In genomic region chr10:67025573-67026236, GRCm38 (mm10) we compare ENCODE assay signal across 8 mouse cellular contexts.
DNase-seq lines count a peak whose midpoint lies in the region; ATAC-seq and TF ChIP-seq lines count a peak whose summit lies in the region.

No protein-coding gene starts in this region.

- peak; percentile 47 to 59 for DNase-seq in spleen, postnatal 36 days (ENCODE audit: low spot score in 2 of 2)
- no peak for DNase-seq in spleen, adult 12 weeks (ENCODE audit: low spot score)
- DNase-seq in embryonic facial prominence, embryonic 14.5 days (ENCODE audit: low spot score) = peak; percentile 89
- peak; percentile 78 for DNase-seq in kidney, postnatal 0 days (ENCODE audit: low spot score)
- DNase-seq in liver, embryonic 14.5 days (ENCODE audit: low read depth in 3 of 3, low spot score in 3 of 3) = peak; percentile 39 to 59 (median 54)
- DNase-seq in natural killer cell, adult 2 months (ENCODE audit: low spot score in 2 of 2) = no peak

- 0 out of 2 replicates have a peak, but pooled peaks cover 5% of the 10 kb centered on the region for H3K4me1 ChIP-seq in embryonic facial prominence, embryonic 14.5 days (ENCODE audit: control insufficient read depth, insufficient read depth, low read length)
- peaks cover 21% of the 10 kb centered on the region for H3K4me1 ChIP-seq in heart, embryonic 13.5 days
- H3K4me1 ChIP-seq in kidney, postnatal 0 days (replicated peaks; ENCODE audit: insufficient read depth, low read length) = no peaks in the 10 kb centered on the region
- H3K4me1 ChIP-seq in liver, embryonic 14.5 days (replicated peaks; ENCODE audit: control insufficient read depth in 2 of 2, insufficient read depth in 2 of 2, low read length in 1 of 2) = peaks cover 2 to 15% of the 10 kb centered on the region in 2 experiments
- H3K4me1 ChIP-seq in neural tube, embryonic 13.5 days (replicated peaks) = peaks cover 28% of the 10 kb centered on the region

- H3K9me3 ChIP-seq in embryonic facial prominence, embryonic 14.5 days (ENCODE audit: control insufficient read depth, low read length) = no peaks in the 10 kb centered on the region
- no peaks in the 10 kb centered on the region for H3K9me3 ChIP-seq in heart, embryonic 13.5 days
- H3K9me3 ChIP-seq in kidney, postnatal 0 days (replicated peaks; ENCODE audit: low read length) = no peaks in the 10 kb centered on the region
- H3K9me3 ChIP-seq in liver, embryonic 14.5 days (ENCODE audit: control insufficient read depth, low read length) = no peaks in the 10 kb centered on the region
- H3K9me3 ChIP-seq in neural tube, embryonic 13.5 days = no peaks in the 10 kb centered on the region

- H3K27me3 ChIP-seq in embryonic facial prominence, embryonic 14.5 days (replicated peaks; ENCODE audit: control insufficient read depth, insufficient read depth, low read length) = no peaks in the 10 kb centered on the region
- H3K27me3 ChIP-seq in heart, embryonic 13.5 days (replicated peaks) = no peaks in the 10 kb centered on the region
- no peaks in the 10 kb centered on the region for H3K27me3 ChIP-seq in kidney, postnatal 0 days (ENCODE audit: insufficient read depth, low read length)
- H3K27me3 ChIP-seq in liver, embryonic 14.5 days (ENCODE audit: control insufficient read depth, insufficient read depth, low read length) = no peaks in the 10 kb centered on the region
- no peaks in the 10 kb centered on the region for H3K27me3 ChIP-seq in neural tube, embryonic 13.5 days

- ATAC-seq in embryonic facial prominence, embryonic 14.5 days (ENCODE audit: low read depth) = peak; percentile 82
- no peak; the same call in 1 of the 2 replicates for ATAC-seq in heart, embryonic 13.5 days (ENCODE audit: extremely low read depth, insufficient number of reproducible peaks, low FRiP score, low TSS enrichment)
- ATAC-seq in kidney, postnatal 0 days (replicated peaks; ENCODE audit: low FRiP score, low read depth) = peak; percentile 69
- peak; percentile 80 for ATAC-seq in liver, embryonic 14.5 days (ENCODE audit: insufficient read depth)
- peak; percentile 72 for ATAC-seq in neural tube, embryonic 13.5 days (ENCODE audit: low read depth)

- peak overlapping the region; percentile 80 for H3K27ac ChIP-seq in embryonic facial prominence, embryonic 14.5 days (replicated peaks; ENCODE audit: low read depth, low read length)
- H3K27ac ChIP-seq in heart, embryonic 13.5 days (replicated peaks) = peak overlapping the region; percentile 66
- H3K27ac ChIP-seq in kidney, postnatal 0 days = peak overlapping the region; percentile 48
- peak overlapping the region; percentile 9; the same call in 1 of the 2 replicates for H3K27ac ChIP-seq in liver, embryonic 14.5 days
- H3K27ac ChIP-seq in neural tube, embryonic 13.5 days (replicated peaks) = peak overlapping the region; percentile 71

- 45% methylated on average over 10 of the region's 10 CpGs for WGBS in embryonic facial prominence, embryonic 14.5 days
- 54% methylated on average over 10 of the region's 10 CpGs for WGBS in heart, embryonic 13.5 days
- 35% methylated on average over 10 of the region's 10 CpGs for WGBS in kidney, postnatal 0 days
- WGBS in liver, embryonic 14.5 days (ENCODE audit: insufficient replicate concordance) = 24% methylated on average over 10 of the region's 10 CpGs
- WGBS in neural tube, embryonic 13.5 days = 25% methylated on average over 10 of the region's 10 CpGs

- H3K36me3 ChIP-seq in embryonic facial prominence, embryonic 14.5 days (ENCODE audit: control insufficient read depth, insufficient read depth, low read length) = peaks cover 18% of the 10 kb centered on the region
- peaks cover 39% of the 10 kb centered on the region for H3K36me3 ChIP-seq in heart, embryonic 13.5 days
- 0 out of 2 replicates have a peak, but pooled peaks cover 11% of the 10 kb centered on the region for H3K36me3 ChIP-seq in kidney, postnatal 0 days (ENCODE audit: insufficient read depth, low read length)
- H3K36me3 ChIP-seq in liver, embryonic 14.5 days (replicated peaks; ENCODE audit: control insufficient read depth, insufficient read depth, low read depth) = no peaks in the 10 kb centered on the region
- H3K36me3 ChIP-seq in neural tube, embryonic 13.5 days = peaks cover 28% of the 10 kb centered on the region

- no peak for TF ChIP-seq CTCF in kidney, postnatal 0 days (IDR thresholded peaks at IDR 0.05; ENCODE audit: low read depth)
- 0 out of 2 replicates have a peak, but pooled peaks have one; percentile 6 for TF ChIP-seq CTCF in liver, embryonic 14.5 days (IDR thresholded peaks at IDR 0.05; ENCODE audit: low read depth)

- no peak overlapping the region for H3K4me3 ChIP-seq in embryonic facial prominence, embryonic 14.5 days (ENCODE audit: low read depth, low read length)
- H3K4me3 ChIP-seq in heart, embryonic 13.5 days = no peak overlapping the region
- no peak overlapping the region for H3K4me3 ChIP-seq in kidney, postnatal 0 days (replicated peaks; ENCODE audit: low read depth, low read length)
- H3K4me3 ChIP-seq in liver, embryonic 14.5 days (ENCODE audit: insufficient read depth in 1 of 2, low read depth in 2 of 2, low read length in 2 of 2) = no peak overlapping the region
- no peak overlapping the region for H3K4me3 ChIP-seq in neural tube, embryonic 13.5 days

- no peak overlapping the region for H3K9ac ChIP-seq in embryonic facial prominence, embryonic 14.5 days (ENCODE audit: low read depth, low read length)
- H3K9ac ChIP-seq in heart, embryonic 13.5 days = 0 out of 2 replicates have a peak overlapping the region, but pooled peaks have one; percentile 24
- H3K9ac ChIP-seq in kidney, postnatal 0 days (ENCODE audit: low read depth, low read length) = no peak overlapping the region
- no peak overlapping the region for H3K9ac ChIP-seq in liver, embryonic 14.5 days (replicated peaks)
- no peak overlapping the region for H3K9ac ChIP-seq in neural tube, embryonic 13.5 days

- TF ChIP-seq EP300 in liver, embryonic 14.5 days (IDR thresholded peaks at IDR 0.05; ENCODE audit: low read depth) = peak; percentile 36; the same call in 1 of the 2 replicates

- no peak overlapping the region for H3K4me2 ChIP-seq in embryonic facial prominence, embryonic 14.5 days (ENCODE audit: low read depth, low read length)
- H3K4me2 ChIP-seq in heart, embryonic 13.5 days = no peak overlapping the region
- no peak overlapping the region for H3K4me2 ChIP-seq in kidney, postnatal 0 days (ENCODE audit: low read length)
- peak overlapping the region; percentile 1; the same call in 1 of the 2 replicates for H3K4me2 ChIP-seq in liver, embryonic 14.5 days (ENCODE audit: low read depth)
- H3K4me2 ChIP-seq in neural tube, embryonic 13.5 days = no peak overlapping the region

Comparison
In these comparisons a context has a peak if more than half of its experiments do, and no peak if none do; other contexts are left out.
1. DNase-seq: peak in spleen, postnatal 36 days (2 of 2), embryonic facial prominence, embryonic 14.5 days (single experiment), kidney, postnatal 0 days (single experiment) and liver, embryonic 14.5 days (3 of 3); none in spleen, adult 12 weeks (single experiment) and natural killer cell, adult 2 months (0 of 2).
2. H3K27ac ChIP-seq: peak in every context shown above with its lines; median percentile 80 in embryonic facial prominence, embryonic 14.5 days; 71 in neural tube, embryonic 13.5 days; 66 in heart, embryonic 13.5 days; 48 in kidney, postnatal 0 days; 9 in liver, embryonic 14.5 days.